Mouse (Mus musculus) mouse embryonic stem cell (cell line): ENCODE results near the gene Tia1.

Experiments
- in situ Hi-C, 2 experiments: fragments of 300-500 bp; cut with MboI; formaldehyde crosslinking; loops; 1 replicate in 1 of 2; 3 replicates in 1 of 2; pipeline ENCODE4 v1.14.3; 2019 to 2020; ENCODE audit warnings: low sequenced_read_pairs in 2 of 2, low pct_unique_long_range_greater_than_20kb in 1 of 2, mixed read lengths in 1 of 2; ENCODE audit not compliant: unreplicated experiment in 1 of 2

Tia1 gene

DNA sequence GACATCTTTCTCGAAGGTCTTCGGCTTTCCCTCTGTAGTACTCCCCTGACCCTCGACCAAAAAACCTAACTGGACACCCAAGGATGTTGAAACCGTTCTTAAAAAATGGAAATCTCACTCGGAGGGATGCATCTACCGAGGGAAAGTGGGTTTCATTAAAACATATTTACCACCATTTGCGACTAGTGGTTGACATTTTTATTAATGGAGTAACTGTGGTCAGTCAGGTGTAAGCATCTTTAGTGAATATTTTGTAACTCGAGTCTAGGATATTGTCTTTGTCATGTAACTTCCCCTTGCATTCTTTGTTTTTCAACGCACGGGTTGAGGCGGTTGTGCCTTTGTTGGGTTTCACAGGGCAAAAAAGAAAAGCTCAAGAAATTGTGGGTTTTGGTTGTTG, 977 bp downstream of the Tia1 start:
- in situ Hi-C loops = no loop called here

DNA sequence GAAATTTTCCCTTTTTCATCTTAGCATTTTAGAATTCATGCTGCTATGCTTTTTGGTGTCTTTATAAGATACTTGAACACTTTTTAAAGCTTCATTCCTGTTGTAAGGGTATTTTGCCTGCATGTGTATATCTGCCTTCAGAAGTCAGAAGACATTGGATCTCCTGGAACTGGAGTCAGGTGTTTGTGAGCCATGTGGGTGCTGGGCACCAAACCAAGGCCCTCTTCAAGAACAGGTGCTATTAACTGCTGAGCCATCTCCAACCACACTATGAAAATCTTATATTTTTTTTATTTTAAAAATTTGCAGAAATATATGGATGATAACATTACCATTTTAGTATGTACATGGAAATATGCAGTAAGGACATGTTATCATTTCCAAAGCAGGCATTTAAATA, 2.3 kb downstream of the Tia1 start:
- in situ Hi-C loops = no loop called here

DNA sequence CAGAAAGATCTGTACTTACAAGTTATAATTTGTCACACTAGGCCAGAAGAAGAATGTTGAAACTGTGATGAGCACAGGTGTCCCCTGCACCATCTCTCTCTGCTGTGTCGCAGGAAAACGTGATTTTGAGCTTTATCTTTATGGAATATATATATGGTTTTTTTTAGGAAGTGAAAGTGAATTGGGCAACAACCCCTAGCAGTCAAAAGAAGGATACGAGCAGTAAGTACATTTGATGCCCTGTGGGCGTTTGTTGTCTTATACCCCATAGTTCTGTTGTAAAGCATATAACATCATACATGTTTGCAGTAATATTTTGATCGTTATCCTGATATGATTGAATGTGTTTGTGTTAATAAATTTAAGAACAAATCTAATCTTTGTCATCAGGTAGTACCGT, 14.7 kb downstream of the Tia1 start:
- in situ Hi-C loops = no loop called here

GRCm38 (mm10) chr6:86419239-86419638, 15.2 kb downstream of the Tia1 start:
- in situ Hi-C loops = no loop called here

GRCm38 (mm10) chr6:86420491-86420890, 16.5 kb downstream of the Tia1 start:
- in situ Hi-C loops = no loop called here

GRCm38 (mm10) chr6:86426358-86426757, 22.3 kb downstream of the Tia1 start, which contains the start of gene Gm44790:
Gm44790 (plus strand) TSS chr6:86426658.
- in situ Hi-C loops = no loop called here

GRCm38 (mm10) chr6:86431531-86431930, 27.5 kb downstream of the Tia1 start:
- in situ Hi-C loops = no loop called here

- in situ Hi-C loops = no loop called here
These were observed 29.7 kb downstream of the Tia1 start for GRCm38 (mm10) chr6:86433696-86434095.

GRCm38 (mm10) chr6:86437711-86438110, 33.7 kb downstream of the Tia1 start:
- in situ Hi-C loops = no loop called here

GRCm38 (mm10) chr6:86438272-86439118, 34.5 kb downstream of the Tia1 start, which contains the start of gene C87436:
C87436 (plus strand) TSS chr6:86438374.
- in situ Hi-C loops = no loop called here

DNA sequence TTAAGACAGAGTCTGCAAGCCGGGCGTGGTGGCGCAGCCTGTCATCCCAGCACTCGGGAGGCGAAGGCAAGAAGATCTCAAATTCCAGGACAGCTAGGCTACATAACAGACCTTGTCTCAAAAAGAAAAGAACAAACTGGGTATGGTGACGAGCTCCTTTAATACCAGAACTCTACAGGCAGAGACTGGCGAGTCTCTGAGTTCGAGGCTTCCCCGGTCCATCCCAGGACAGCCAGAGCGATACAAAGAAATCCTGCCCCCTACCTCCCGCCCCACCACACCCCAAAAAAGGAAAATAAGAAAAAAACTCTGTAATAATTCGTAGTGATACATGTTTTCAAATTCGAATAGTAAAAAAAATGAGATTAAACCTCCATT, 35.1 kb downstream of the Tia1 start:
- in situ Hi-C loops = no loop called here

DNA sequence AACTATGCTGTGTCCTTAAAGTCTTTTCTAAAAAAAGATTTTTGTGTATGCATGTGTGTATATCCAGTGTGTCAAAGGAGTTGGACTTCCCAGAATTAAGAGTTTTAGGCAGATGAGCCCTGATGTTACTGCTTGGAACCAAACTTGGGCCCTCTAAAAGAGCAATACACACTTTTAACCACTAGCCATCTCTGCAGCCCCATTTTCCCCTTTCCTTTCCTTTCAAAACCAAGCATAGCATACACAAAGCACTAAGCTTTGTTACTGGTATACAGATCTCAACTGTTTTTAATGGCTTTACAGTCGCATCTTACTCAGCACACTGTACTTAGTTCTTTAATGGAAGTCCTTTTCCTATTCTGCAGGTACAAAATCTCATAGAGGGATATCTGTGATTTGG, 35.5 kb downstream of the Tia1 start:
- in situ Hi-C loops = no loop called here

GRCm38 (mm10) chr6:86441571-86441970, 37.6 kb downstream of the Tia1 start:
- in situ Hi-C loops = no loop called here

- in situ Hi-C loops = no loop called here
These were observed 41.5 kb downstream of the Tia1 start for GRCm38 (mm10) chr6:86445551-86445950.

GRCm38 (mm10) chr6:86446927-86447568, 43.0 kb downstream of the Tia1 start:
- in situ Hi-C loops = no loop called here

GRCm38 (mm10) chr6:86456727-86457126, 52.7 kb downstream of the Tia1 start:
- in situ Hi-C loops = no loop called here

DNA sequence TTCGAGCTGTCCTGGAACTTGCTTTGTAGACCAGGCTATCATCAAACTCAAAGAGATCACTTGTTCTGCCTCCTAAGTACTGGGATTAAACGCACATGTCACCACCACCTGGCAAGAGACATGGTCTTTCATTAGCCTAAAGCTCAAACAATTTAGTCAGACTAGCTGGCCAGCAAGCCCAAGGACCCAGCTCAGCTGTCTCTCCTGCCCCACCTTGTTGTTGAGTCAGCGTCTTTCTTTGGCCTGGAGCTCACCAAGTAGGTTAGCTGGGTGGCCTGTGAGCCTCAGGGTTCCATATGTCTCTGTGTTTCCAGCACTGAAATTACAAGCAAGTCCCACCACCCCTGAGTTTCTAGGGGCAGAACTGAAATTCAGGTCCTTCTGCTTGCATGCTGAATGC, 59.1 kb downstream of the Tia1 start:
- in situ Hi-C loops = no loop called here

- in situ Hi-C loops = no loop called here
These were observed 67.3 kb downstream of the Tia1 start for GRCm38 (mm10) chr6:86471317-86471716.

GRCm38 (mm10) chr6:86471760-86472099, 67.7 kb downstream of the Tia1 start:
- in situ Hi-C loops = no loop called here
